Mouse (Mus musculus) thymus, adult 2 months (tissue): ENCODE data around the gene Clec12a.

Experiments
- CTCF ChIP-seq: fragments of 200-500 bp; IDR thresholded peaks from 2 replicates; pipeline ENCODE4 v1.5.1; 2012; ENCODE audit warnings: mild to moderate bottlenecking, control low read depth, low read length, moderate library complexity, borderline replicate concordance; ENCODE audit not compliant: control insufficient read depth, poor library complexity, insufficient read depth; ENCODE audit errors: extremely low read depth
- POLR2A ChIP-seq: fragments of 200-500 bp; IDR thresholded peaks from 2 replicates; pipeline ENCODE4 v1.6.1; 2012; ENCODE audit warnings: mild to moderate bottlenecking, low read length, control low read depth, moderate library complexity; ENCODE audit not compliant: control insufficient read depth, poor library complexity, insufficient read depth; ENCODE audit errors: extremely low read depth

DNA sequence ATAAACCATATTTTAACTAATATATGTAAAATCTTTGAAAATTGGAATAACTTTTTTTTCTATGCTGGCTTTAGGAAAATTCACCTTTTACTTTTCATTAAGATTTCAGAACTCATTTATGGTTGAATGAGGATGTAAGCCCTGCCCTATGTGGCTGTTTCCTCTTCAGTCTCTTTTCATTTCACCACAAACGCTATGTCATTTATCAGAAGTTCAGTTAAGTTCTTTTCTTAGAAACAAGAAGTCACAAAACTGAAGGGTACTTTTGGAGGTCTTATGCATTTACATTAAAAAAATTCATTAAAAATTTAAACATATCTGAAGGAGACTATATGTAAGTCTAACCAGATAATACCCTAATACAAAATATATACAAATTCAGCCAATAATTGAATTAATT, 26.8 kb upstream of the Clec12a start:
- TF ChIP-seq POLR2A (no peak), CTCF (no peak)
